Mouse (Mus musculus) hindbrain, embryonic 10.5 days (tissue): ENCODE measurements at regions not wholly inside any gene's neighbourhood (a gene's known extent, or its start where the extent isn't known, plus 50 kb on each side); places are given as distances from the start of the nearest gene placed in this dataset.
A peak's percentile ranks its signal among the peaks of the same experiment; 100 is the strongest.
"Not testable (repeated sequence)": the region's sequence is repeated elsewhere in the genome, so short reads cannot be mapped to it uniquely, and the experiment has no call there.

ENCODE experiments used
- DNase-seq: peaks from one replicate; pipeline ENCODE4 v3.0.0-alpha.2; 2017; ENCODE audit warnings: low spot score
- H3K27ac ChIP-seq: fragments of 300-500 bp; sonication (generic); 2 replicates; pipeline ENCODE4 v1.5.1; 2016; ENCODE audit warnings: mild to moderate bottlenecking, moderate library complexity
- H3K27me3 ChIP-seq: fragments of 300-500 bp; sonication (generic); 2 replicates; pipeline ENCODE4 v1.6.1; 2016; ENCODE audit warnings: mild to moderate bottlenecking; ENCODE audit not compliant: poor library complexity, insufficient read depth, severe bottlenecking
- H3K36me3 ChIP-seq: fragments of 300-500 bp; sonication (generic); 2 replicates; pipeline ENCODE4 v1.6.1; 2016; ENCODE audit warnings: mild to moderate bottlenecking, moderate library complexity
- H3K4me1 ChIP-seq: fragments of 300-500 bp; sonication (generic); replicated peaks from 2 replicates; pipeline ENCODE4 v1.6.1; 2016; ENCODE audit warnings: mild to moderate bottlenecking
- H3K4me3 ChIP-seq: fragments of 300-500 bp; sonication (generic); 2 replicates; pipeline ENCODE4 v1.5.1; 2016; ENCODE audit warnings: mild to moderate bottlenecking, moderate library complexity
- H3K9me3 ChIP-seq: fragments of 300-500 bp; sonication (generic); 2 replicates; pipeline ENCODE4 v1.6.1; 2016; ENCODE audit warnings: mild to moderate bottlenecking, moderate library complexity
- WGBS: fragments of 180-500 bp; shearing (Covaris S2); methylation state at CpG from one replicate; pipeline ENCODE4 v1.1.7; 2016; 5-methylcytosine and 5-hydroxymethylcytosine counted together

GRCm38 (mm10) chr13:3216070-3216469, 321.8 kb upstream of the Gdi2 start:
- H3K4me3 ChIP-seq, H3K36me3 ChIP-seq, H3K4me1 ChIP-seq, H3K9me3 ChIP-seq, H3K27ac ChIP-seq, H3K27me3 ChIP-seq: not testable (repeated sequence)
- peak; percentile 24 for DNase-seq
- WGBS = 52% methylated on average over 3 of the region's 3 CpGs

GRCm38 (mm10) chr13:3221005-3221621, 316.8 kb upstream of the Gdi2 start:
- WGBS = 46% methylated on average over 10 of the region's 10 CpGs
- H3K27me3 ChIP-seq, H3K36me3 ChIP-seq, DNase-seq, H3K9me3 ChIP-seq, H3K4me1 ChIP-seq: not testable (repeated sequence)
- H3K27ac ChIP-seq = peak overlapping the region; percentile 67; the same call in 1 of the 2 replicates
- peak overlapping the region; percentile 26; the same call in 1 of the 2 replicates for H3K4me3 ChIP-seq

GRCm38 (mm10) chr13:3221622-3222021, 316.2 kb upstream of the Gdi2 start:
- WGBS = 50% methylated on average over 16 of the region's 16 CpGs
- peak; percentile 29 for DNase-seq
- Histone ChIP-seq H3K27me3 (no peaks in the 10 kb centered on the region), H3K4me1 (peaks cover 5% of the 10 kb centered on the region), H3K36me3 (no peaks in the 10 kb centered on the region), H3K4me3 (peak overlapping the region; percentile 26; the same call in 1 of the 2 replicates), H3K9me3 (0 out of 2 replicates have a peak, but pooled peaks cover 6% of the 10 kb centered on the region), H3K27ac (peak overlapping the region; percentile 67; the same call in 1 of the 2 replicates)

GRCm38 (mm10) chr13:3258379-3258778, 279.5 kb upstream of the Gdi2 start:
- no peaks in the 10 kb centered on the region for H3K36me3 ChIP-seq
- H3K4me1 ChIP-seq = no peaks in the 10 kb centered on the region
- no peaks in the 10 kb centered on the region for H3K27me3 ChIP-seq
- no peak overlapping the region for H3K4me3 ChIP-seq
- peaks cover 20% of the 10 kb centered on the region for H3K9me3 ChIP-seq
- no peak for DNase-seq
- WGBS = 75% methylated on average over 1 of the region's 1 CpGs
- no peak overlapping the region for H3K27ac ChIP-seq

- H3K36me3 ChIP-seq = not testable (repeated sequence)
Measured at GRCm38 (mm10) chr13:3276130-3276529, 261.7 kb upstream of the Gdi2 start.

More at GRCm38 (mm10) chr13:3276130-3276529, 261.7 kb upstream of the Gdi2 start:
- H3K9me3 ChIP-seq = peaks cover 14% of the 10 kb centered on the region
- H3K4me3 ChIP-seq, H3K4me1 ChIP-seq, H3K27me3 ChIP-seq, H3K27ac ChIP-seq, DNase-seq: not testable (repeated sequence)
- 53% methylated on average over 1 of the region's 1 CpGs for WGBS
